Mouse (Mus musculus) forebrain, embryonic 12.5 days (tissue): ENCODE results near the gene Atxn1. TPM values are rescaled to one million over a fixed set of nuclear protein-coding genes. Genes with fewer than 3 reads are reported as not detected.
A peak's percentile ranks its signal among the peaks of the same experiment; 100 is the strongest.

Source experiments
- ATAC-seq: fragments of 200-750 bp; cut with Nextera tagmentation; 2 replicates; pipeline ENCODE4 v1.8.0; 2017; ENCODE audit warnings: moderate TSS enrichment; ENCODE audit not compliant: low FRiP score
- H3K27ac ChIP-seq: fragments of 300-500 bp; sonication (generic); 2 replicates; pipeline ENCODE4 v1.5.1; 2016; ENCODE audit warnings: mild to moderate bottlenecking
- H3K27me3 ChIP-seq: fragments of 300-500 bp; sonication (generic); 2 replicates; pipeline ENCODE4 v1.6.1; 2016; ENCODE audit warnings: mild to moderate bottlenecking
- H3K36me3 ChIP-seq: fragments of 300-500 bp; sonication (generic); replicated peaks from 2 replicates; pipeline ENCODE4 v1.6.1; 2016; ENCODE audit warnings: mild to moderate bottlenecking
- H3K4me1 ChIP-seq: fragments of 300-500 bp; sonication (generic); 2 replicates; pipeline ENCODE4 v1.6.1; 2016
- H3K4me2 ChIP-seq: fragments of 300-500 bp; sonication (generic); 2 replicates; pipeline ENCODE4 v1.6.1; 2016; ENCODE audit warnings: mild to moderate bottlenecking, moderate library complexity
- H3K4me3 ChIP-seq: fragments of 300-500 bp; sonication (generic); replicated peaks from 2 replicates; pipeline ENCODE4 v1.5.1; 2016; ENCODE audit warnings: mild to moderate bottlenecking
- H3K9ac ChIP-seq: fragments of 300-500 bp; sonication (generic); 2 replicates; pipeline ENCODE4 v1.6.1; 2016; ENCODE audit warnings: mild to moderate bottlenecking
- H3K9me3 ChIP-seq: fragments of 300-500 bp; sonication (generic); 2 replicates; pipeline ENCODE4 v1.6.1; 2016
- WGBS: fragments of 180-500 bp; shearing (Covaris S2); methylation state at CpG from one replicate; pipeline ENCODE4 v1.1.7; 2016; 5-methylcytosine and 5-hydroxymethylcytosine counted together
- polyA plus RNA-seq: library from polyadenylated mRNA; unstranded; fragments of >200 nt; fragmentation: Nextera tagmentation; extraction: Ambion mirVana; gene quantifications from 2 replicates; pipeline ENCODE4 v1.2.1, GENCODE M21; 2016

Atxn1 gene
- polyA plus RNA-seq, 1 experiment from 2014 or later = 3.7 TPM

DNA sequence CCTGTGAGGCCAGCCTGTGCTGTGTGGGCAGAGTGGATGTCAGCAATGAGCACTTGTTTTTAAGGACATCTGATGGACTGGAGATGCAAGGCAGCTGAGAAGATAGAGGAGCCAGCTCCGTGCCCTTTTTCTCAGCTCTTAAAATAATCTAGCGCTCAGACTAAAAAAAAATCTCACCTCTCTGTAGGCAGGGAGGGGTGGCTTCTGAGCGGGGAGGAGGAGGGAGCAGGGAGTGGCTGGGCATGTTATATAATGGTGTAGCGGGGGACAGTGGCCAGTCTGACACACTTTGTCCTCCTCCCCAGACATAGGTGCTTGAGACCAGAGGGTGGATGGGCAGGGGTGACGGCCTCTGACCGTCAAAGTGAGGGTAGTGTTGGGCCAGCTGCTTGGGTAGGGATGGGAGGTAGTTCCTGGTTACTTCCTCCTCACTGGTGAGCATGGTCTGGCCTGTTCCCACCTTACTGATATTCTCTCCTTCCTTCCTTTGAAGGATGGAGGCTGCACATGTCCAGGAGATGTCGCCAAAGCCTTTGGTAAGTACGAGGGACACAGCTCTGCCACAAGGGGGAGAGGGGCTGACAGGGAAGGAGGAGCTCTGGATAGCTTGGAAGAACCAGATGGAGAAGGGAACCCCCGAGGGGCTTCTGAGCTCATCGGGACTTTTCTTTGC is 426.1 kb downstream of the Atxn1 start:
- Histone ChIP-seq H3K4me3 (peak overlapping the region; percentile 40), H3K9me3 (no peaks in the 10 kb centered on the region), H3K9ac (peak overlapping the region; percentile 60), H3K4me1 (peaks cover 9% of the 10 kb centered on the region), H3K27me3 (0 out of 2 replicates have a peak, but pooled peaks cover 3% of the 10 kb centered on the region), H3K4me2 (peak overlapping the region; percentile 65), H3K36me3 (no peaks in the 10 kb centered on the region), H3K27ac (peak overlapping the region; percentile 78)
- ATAC-seq = peak; percentile 94
- 39% methylated on average over 8 of the region's 10 CpGs for WGBS

DNA sequence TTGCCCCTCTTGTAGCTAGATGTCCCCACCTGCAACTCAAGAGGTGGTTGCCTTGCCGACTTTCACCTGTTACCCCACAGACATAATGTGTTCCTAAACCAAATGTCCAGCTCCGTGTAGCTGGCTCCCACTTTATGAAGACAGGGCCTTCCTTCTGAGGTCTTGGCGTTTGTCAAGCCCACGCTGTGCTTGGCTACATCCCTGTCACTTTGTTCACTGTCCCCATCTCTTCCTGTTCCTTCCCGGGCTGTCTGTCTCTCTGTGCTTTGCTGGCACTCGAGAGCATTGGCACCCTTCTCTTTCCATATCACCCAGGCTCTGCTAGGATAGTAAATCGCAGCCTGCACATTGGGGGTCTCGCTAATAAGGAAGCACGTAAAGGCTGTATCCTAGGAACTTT is 426.7 kb downstream of the Atxn1 start:
- no peak for ATAC-seq
- H3K36me3 ChIP-seq = no peaks in the 10 kb centered on the region
- no peaks in the 10 kb centered on the region for H3K9me3 ChIP-seq
- 0 out of 2 replicates have a peak, but pooled peaks cover 3% of the 10 kb centered on the region for H3K27me3 ChIP-seq
- no peak overlapping the region for H3K9ac ChIP-seq
- H3K4me2 ChIP-seq = no peak overlapping the region
- 82% methylated on average over 9 of the region's 9 CpGs for WGBS
- no peak overlapping the region for H3K27ac ChIP-seq
- H3K4me3 ChIP-seq = no peak overlapping the region
- peaks cover 9% of the 10 kb centered on the region for H3K4me1 ChIP-seq

DNA sequence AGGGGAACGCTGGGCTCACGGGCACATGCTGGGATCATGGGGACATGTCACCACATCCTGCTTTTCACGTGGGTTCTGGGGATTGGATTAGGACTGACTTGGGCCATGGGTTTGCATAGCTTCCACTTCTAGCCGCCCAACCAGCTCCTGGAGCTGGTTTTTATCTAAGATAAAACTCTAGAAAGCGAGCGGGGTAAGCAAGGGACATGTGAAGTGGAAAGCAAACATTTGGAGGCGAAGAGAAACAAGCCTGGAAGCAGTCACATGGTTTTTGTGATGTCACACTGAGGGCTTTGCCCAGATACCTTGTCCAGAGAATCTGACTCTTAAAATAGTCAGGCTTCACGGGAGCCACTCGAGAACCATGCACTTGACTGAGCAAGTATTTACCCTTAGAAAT is 427.7 kb downstream of the Atxn1 start:
- Histone ChIP-seq H3K27me3 (0 out of 2 replicates have a peak, but pooled peaks cover 3% of the 10 kb centered on the region), H3K4me1 (peaks cover 9% of the 10 kb centered on the region), H3K9me3 (no peaks in the 10 kb centered on the region), H3K36me3 (no peaks in the 10 kb centered on the region), H3K9ac (no peak overlapping the region), H3K4me3 (no peak overlapping the region), H3K27ac (no peak overlapping the region), H3K4me2 (no peak overlapping the region)
- no peak for ATAC-seq
- WGBS = 81% methylated on average over 9 of the region's 9 CpGs

DNA sequence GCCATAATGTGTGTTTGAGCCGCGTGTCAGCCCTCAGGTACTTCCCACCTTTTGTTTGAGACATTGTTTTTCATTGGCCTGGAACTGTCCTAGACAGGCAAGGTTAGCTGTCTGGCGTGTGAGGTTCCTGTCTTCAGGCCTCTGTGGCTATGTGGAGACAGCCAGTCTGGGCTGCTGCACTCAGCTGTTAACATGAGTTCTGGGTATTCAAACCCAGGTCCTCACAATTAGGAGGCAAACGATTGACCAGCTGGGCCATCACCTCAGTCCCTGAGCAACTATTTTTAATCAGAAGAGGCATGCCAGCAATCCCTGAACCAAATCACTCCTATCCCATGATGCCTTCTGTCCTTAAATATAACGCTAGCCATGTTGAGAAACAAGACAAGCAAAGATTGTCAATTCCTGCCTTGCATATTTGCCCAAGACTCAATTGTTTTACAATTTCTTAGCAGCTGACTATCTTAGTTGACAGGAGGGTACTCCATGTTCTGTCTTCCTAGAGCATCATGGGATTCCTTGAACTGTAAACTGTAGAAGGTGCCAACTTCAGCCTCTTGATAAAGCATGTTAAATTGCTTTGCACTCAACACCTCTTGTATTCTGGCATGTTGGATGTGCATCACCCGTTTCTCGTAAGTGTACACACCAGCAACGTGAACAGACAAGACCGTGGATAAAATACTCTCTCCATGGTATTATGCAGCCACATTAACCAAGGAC is 428.9 kb downstream of the Atxn1 start:
- Histone ChIP-seq H3K27ac (no peak overlapping the region), H3K4me2 (no peak overlapping the region), H3K9me3 (no peaks in the 10 kb centered on the region), H3K4me3 (no peak overlapping the region), H3K9ac (no peak overlapping the region), H3K4me1 (peaks cover 13% of the 10 kb centered on the region), H3K36me3 (no peaks in the 10 kb centered on the region), H3K27me3 (0 out of 2 replicates have a peak, but pooled peaks cover 3% of the 10 kb centered on the region)
- 92% methylated on average over 9 of the region's 9 CpGs for WGBS
- ATAC-seq = no peak

DNA sequence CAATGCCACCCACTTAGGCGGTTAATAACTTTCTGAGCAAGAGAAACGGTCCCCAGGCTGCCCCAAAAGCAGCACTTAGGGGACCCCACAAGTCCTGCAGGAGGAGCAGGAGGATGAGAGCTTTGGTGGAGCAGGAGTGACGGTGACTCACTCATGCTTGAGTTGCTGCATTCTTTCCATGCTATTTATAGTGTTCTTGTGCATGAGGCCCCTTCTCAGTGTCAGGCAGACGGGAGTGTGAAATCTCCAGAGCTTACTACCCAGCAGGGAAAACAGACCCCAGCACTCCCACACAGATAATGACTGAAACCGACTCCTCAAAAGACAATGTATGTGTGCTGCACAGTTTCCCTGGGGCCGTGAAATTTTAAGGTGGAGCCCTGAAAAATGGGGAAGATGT is 434.1 kb downstream of the Atxn1 start:
- Histone ChIP-seq H3K27ac (no peak overlapping the region), H3K9ac (no peak overlapping the region), H3K27me3 (no peaks in the 10 kb centered on the region), H3K4me1 (peaks cover 21% of the 10 kb centered on the region), H3K4me2 (peak overlapping the region; percentile 19; the same call in 1 of the 2 replicates), H3K36me3 (no peaks in the 10 kb centered on the region), H3K9me3 (no peaks in the 10 kb centered on the region), H3K4me3 (no peak overlapping the region)
- no peak for ATAC-seq
- WGBS = 20% methylated on average over 6 of the region's 6 CpGs

DNA sequence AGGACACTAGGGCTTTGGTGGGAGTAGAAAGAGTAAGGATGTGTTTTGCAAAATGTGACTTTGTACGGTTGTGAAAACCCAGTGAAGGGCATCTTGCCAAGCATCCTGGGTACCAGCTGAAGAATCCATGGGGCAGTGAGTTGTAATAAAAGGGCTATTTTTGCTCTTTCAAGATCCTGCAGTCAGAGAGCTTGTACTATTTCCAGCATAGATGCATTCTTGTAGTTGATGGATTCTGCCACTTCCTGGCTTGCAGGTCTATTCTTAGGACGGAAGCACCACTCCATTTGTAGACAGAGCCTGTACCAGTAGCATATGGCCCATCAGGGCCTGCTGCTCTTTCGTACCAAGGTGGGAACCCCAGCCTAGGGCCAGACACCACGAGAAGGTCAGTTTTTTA is 436.0 kb downstream of the Atxn1 start:
- no peak overlapping the region for H3K4me3 ChIP-seq
- H3K4me1 ChIP-seq = peaks cover 21% of the 10 kb centered on the region
- no peaks in the 10 kb centered on the region for H3K27me3 ChIP-seq
- no peak overlapping the region for H3K9ac ChIP-seq
- H3K4me2 ChIP-seq = no peak overlapping the region
- no peaks in the 10 kb centered on the region for H3K36me3 ChIP-seq
- ATAC-seq = no peak
- no peaks in the 10 kb centered on the region for H3K9me3 ChIP-seq
- 88% methylated on average over 4 of the region's 4 CpGs for WGBS
- no peak overlapping the region for H3K27ac ChIP-seq

DNA sequence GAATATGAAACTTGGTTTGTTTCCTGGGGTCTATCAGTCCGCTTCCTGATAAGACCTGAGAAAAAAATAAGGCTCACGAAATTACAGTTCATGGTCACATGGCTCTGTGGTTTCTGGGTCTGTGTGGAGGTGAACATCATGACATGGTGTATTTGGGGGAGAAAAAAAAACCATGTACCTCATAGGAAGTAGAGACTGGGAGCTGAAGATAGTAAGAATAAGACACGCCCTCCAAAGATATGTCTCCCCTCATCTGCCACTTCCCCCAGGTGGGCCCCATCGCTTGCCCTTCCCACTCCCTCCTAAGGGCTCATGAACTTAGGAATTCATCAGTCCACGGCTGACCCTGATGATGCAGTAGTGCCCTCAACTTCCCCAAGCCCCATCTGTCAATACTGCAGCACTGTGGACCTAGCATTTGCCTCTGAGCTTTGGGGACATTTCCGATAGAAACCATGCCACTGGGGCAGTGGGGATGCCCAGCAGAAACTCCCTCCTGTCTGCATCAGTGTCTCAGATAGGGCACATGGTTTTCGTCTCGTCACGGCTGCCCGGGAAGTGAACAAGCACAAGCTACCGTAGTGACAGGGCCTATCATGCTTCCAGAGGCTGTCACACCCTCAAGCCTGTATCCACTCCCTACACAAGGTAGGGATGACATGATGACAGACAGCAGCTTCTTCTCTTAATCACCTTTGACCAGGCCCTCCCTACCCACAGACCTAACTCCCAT is 437.4 kb downstream of the Atxn1 start:
- Histone ChIP-seq H3K27ac (no peak overlapping the region), H3K36me3 (no peaks in the 10 kb centered on the region), H3K4me2 (no peak overlapping the region), H3K9ac (no peak overlapping the region), H3K4me3 (no peak overlapping the region), H3K9me3 (no peaks in the 10 kb centered on the region), H3K27me3 (no peaks in the 10 kb centered on the region), H3K4me1 (peaks cover 21% of the 10 kb centered on the region)
- WGBS = 90% methylated on average over 11 of the region's 11 CpGs
- ATAC-seq = no peak

DNA sequence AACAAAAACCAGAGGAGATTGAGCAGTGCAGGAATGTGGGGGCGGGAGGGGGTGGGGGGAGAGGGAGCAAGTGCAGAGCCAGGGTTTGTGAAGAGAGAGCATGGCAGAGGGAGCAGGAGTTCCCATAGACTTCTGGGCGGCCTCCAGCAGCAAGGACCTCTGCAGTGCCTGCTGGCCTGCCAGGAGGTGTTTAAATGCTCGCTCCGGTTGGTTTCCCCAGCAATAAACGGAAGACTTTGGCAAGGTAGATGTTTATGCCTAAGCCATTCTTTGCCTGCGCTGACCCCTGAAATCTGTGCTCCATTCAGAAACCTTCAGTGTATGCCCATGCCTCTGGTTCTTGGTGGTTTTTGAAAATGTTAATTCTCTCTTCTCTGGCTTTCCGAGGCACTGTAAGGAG is 438.6 kb downstream of the Atxn1 start:
- H3K9ac ChIP-seq = no peak overlapping the region
- WGBS = 23% methylated on average over 7 of the region's 7 CpGs
- no peaks in the 10 kb centered on the region for H3K9me3 ChIP-seq
- peaks cover 20% of the 10 kb centered on the region for H3K4me1 ChIP-seq
- H3K4me2 ChIP-seq = no peak overlapping the region
- no peaks in the 10 kb centered on the region for H3K36me3 ChIP-seq
- no peaks in the 10 kb centered on the region for H3K27me3 ChIP-seq
- no peak overlapping the region for H3K4me3 ChIP-seq
- no peak overlapping the region for H3K27ac ChIP-seq
- ATAC-seq = no peak

DNA sequence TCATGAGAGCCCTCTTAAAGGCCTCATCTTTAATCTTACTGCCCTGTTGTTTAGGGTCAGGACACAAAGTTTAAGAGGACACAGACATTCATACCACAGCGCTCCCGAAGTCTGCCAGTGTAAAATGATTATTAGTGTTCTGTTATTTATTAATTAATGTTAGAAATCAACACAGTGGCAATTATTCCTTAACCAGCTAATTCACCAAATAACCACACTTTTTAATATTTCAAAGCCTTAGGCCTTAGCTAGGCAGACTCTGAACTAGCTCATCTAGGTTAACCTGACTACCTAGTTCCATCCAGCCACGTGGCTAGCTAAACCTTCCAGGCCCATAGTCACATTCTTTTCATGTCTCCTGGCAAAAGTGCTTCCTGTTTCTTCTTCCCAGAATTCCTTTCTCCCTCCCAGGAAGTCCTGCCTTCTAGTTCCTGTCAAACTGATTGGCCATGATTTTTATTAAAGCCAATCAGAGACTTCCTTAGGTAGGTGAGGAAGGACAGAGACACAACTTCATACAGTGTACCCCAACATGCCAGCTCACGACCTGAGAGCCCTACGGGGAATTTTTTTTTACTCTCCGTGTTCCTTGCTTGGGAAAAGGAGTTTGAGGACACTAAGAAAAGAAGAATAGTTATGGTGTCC is 439.9 kb downstream of the Atxn1 start:
- Histone ChIP-seq H3K4me2 (no peak overlapping the region), H3K4me1 (peaks cover 10% of the 10 kb centered on the region), H3K27ac (no peak overlapping the region), H3K27me3 (no peaks in the 10 kb centered on the region), H3K4me3 (no peak overlapping the region), H3K9me3 (no peaks in the 10 kb centered on the region), H3K36me3 (no peaks in the 10 kb centered on the region), H3K9ac (no peak overlapping the region)
- WGBS = 90% methylated on average over 6 of the region's 6 CpGs
- no peak for ATAC-seq

DNA sequence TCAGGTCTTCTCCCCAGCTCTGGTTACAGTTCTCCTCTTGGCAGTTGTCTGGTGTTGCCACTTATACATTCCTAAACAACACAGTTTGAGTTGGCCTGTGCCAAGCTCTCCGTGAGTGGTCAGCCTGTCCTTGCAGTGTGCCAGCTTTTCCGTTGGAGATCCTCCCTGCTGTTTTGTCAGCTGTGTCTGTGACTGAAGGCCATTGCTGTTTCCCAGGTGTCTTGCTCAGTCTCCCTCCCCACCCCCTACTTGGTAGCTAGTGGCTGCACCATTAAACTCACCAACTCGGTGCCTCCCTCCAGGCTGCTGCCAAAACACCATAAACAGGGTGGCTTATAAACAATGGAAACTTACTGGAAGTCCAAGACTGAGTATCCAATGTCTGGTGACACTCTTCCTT is 440.5 kb downstream of the Atxn1 start:
- no peak overlapping the region for H3K4me3 ChIP-seq
- H3K4me2 ChIP-seq = no peak overlapping the region
- ATAC-seq = no peak
- H3K9me3 ChIP-seq = no peaks in the 10 kb centered on the region
- no peak overlapping the region for H3K9ac ChIP-seq
- no peaks in the 10 kb centered on the region for H3K27me3 ChIP-seq
- H3K27ac ChIP-seq = no peak overlapping the region
- WGBS = 58% methylated on average over 3 of the region's 3 CpGs
- peaks cover 10% of the 10 kb centered on the region for H3K4me1 ChIP-seq
- H3K36me3 ChIP-seq = no peaks in the 10 kb centered on the region

DNA sequence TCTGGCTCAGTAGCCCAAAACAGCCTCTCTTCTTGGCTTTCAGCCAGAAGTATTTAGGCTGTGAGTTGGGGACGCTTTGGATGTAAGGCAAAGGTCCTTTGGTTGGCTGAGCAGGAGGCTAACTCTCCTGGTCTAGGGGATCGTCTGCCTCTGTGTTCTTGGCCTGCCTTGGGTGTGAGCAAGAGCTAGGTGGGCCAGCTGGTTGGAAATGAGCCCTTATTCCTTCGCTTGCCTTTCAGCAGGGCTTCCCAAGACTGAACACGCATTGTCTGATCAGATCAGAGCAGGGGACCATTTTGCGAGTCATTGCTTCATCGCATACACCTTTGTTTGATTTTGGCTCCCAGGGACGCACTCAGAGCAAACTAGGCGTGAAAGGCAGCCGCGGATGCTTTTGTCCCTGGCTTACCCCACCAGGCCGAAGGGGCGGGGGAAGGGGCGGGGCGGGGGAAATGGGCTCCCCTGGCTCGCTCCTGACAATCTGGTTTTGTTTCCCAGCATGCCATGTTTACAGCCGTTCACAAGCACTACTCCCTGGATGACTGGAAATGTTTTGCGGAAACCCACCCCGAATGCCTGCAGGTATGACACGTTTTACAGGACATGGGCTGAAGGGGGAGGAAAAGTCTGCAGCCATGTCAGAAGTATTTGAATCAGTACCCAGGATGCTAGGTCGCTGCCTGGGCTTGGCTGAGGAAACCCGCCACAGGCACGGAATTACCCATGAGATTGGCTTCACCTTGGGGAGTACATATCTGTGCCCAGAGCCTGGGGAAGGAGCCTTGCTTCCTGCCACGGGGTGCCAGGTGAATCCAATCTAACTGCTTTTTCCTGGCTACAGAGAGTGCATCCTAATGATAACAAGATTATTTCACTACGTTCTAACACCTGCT is 448.1 kb downstream of the Atxn1 start:
- Histone ChIP-seq H3K4me2 (peak overlapping the region; percentile 55), H3K36me3 (no peaks in the 10 kb centered on the region), H3K9me3 (no peaks in the 10 kb centered on the region), H3K27ac (peak overlapping the region; percentile 73), H3K9ac (peak overlapping the region; percentile 33), H3K4me3 (peak overlapping the region; percentile 29), H3K27me3 (peaks cover 35% of the 10 kb centered on the region), H3K4me1 (peaks cover 28% of the 10 kb centered on the region)
- peak; percentile 81 for ATAC-seq
- WGBS = 3% methylated on average over 24 of the region's 24 CpGs
